Mouse (Mus musculus): Measurements from ENCODE around the gene Lef1. TPM values are rescaled to one million over a fixed set of nuclear protein-coding genes. Genes with fewer than 3 reads are reported as not detected.

Gene Lef1
- total and polyA plus RNA-seq, 3 experiments, result 0.18 to 0.54 TPM; not detected in 1

DNA sequence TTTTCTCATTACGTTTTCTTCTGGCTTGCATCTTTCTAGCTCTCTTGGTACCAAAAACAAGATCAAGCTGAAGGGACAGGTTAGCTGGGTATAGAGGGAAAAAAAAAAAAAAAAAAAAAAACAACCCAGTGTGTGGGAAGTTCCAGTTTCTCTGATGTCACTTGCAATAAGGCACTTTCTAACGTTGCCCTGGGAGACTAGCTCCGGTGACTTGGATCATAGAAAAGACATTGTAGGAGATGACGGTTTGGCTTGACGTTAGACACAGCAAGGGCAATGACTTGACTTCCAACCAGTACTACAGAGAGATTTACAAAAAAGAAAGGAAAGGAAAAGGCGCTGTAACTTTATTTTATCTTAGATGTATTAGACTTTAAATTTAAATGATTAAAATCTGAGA, 13.2 kb downstream of the Lef1 start:
- no peaks in the 10 kb centered on the region for H3K9me3 ChIP-seq (replicated peaks; ENCODE audit: insufficient read depth, low read length)
- TF ChIP-seq NRF1 (IDR thresholded peaks at IDR 0.05; ENCODE audit: insufficient read depth, low read depth, low read length, poor library complexity, severe bottlenecking), result no peak
- TF ChIP-seq ZNF384 (IDR thresholded peaks at IDR 0.05; ENCODE audit: low read depth, low read length), result no peak
- no peak for TF ChIP-seq TAL1 (IDR thresholded peaks at IDR 0.05; ENCODE audit: low read length)
- TF ChIP-seq RCOR1 (IDR thresholded peaks at IDR 0.05; ENCODE audit: low read depth, low read length), result no peak
- TF ChIP-seq JUND (IDR thresholded peaks at IDR 0.05; ENCODE audit: low read depth, low read length), result no peak
- TF ChIP-seq POLR2A (IDR thresholded peaks at IDR 0.05; ENCODE audit: control insufficient read depth in 1 of 2, insufficient read depth in 1 of 2, low read depth in 1 of 2, low read length in 2 of 2, poor library complexity in 1 of 2), result no peak
- no peak for TF ChIP-seq TBP (IDR thresholded peaks at IDR 0.05; ENCODE audit: low read depth, low read length)
- no peak for TF ChIP-seq CHD2 (IDR thresholded peaks at IDR 0.05; ENCODE audit: low read length)
- no peak for TF ChIP-seq HCFC1 (IDR thresholded peaks at IDR 0.05; ENCODE audit: low read depth, low read length)
- TF ChIP-seq SMC3 (IDR thresholded peaks at IDR 0.05; ENCODE audit: low read depth, low read length), result no peak
- TF ChIP-seq TCF12 (IDR thresholded peaks at IDR 0.05; ENCODE audit: low read depth, low read length), result no peak
- no peak for TF ChIP-seq CHD1 (IDR thresholded peaks at IDR 0.05; ENCODE audit: low read depth, low read length)
- TF ChIP-seq BHLHE40 (IDR thresholded peaks at IDR 0.05; ENCODE audit: borderline replicate concordance, low read depth, low read length), result no peak
- no peak for DNase-seq (ENCODE audit: low read depth, low spot score)
- no peaks in the 10 kb centered on the region for H3K4me1 ChIP-seq (ENCODE audit: control insufficient read depth in 1 of 2, insufficient read depth in 2 of 2, low read length in 2 of 2)
- H3K27ac ChIP-seq (ENCODE audit: control insufficient read depth, low read depth, low read length), result no peak overlapping the region
- H3K27me3 ChIP-seq (ENCODE audit: control insufficient read depth in 1 of 2, insufficient read depth in 2 of 2, low read length in 2 of 2), result no peaks in the 10 kb centered on the region
- H3K36me3 ChIP-seq (ENCODE audit: control insufficient read depth in 1 of 2, insufficient read depth in 2 of 2, low read length in 2 of 2), result no peaks in the 10 kb centered on the region
- no peaks in the 10 kb centered on the region for H3K79me2 ChIP-seq (ENCODE audit: control insufficient read depth, insufficient read depth, low read length, poor library complexity)
- no peak overlapping the region for H3K9ac ChIP-seq (ENCODE audit: control insufficient read depth, low read depth, low read length, poor library complexity, severe bottlenecking)
- H3K4me3 ChIP-seq (ENCODE audit: control insufficient read depth in 1 of 2, insufficient read depth in 1 of 2, low read depth in 2 of 2, low read length in 2 of 2), result no peak overlapping the region

DNA sequence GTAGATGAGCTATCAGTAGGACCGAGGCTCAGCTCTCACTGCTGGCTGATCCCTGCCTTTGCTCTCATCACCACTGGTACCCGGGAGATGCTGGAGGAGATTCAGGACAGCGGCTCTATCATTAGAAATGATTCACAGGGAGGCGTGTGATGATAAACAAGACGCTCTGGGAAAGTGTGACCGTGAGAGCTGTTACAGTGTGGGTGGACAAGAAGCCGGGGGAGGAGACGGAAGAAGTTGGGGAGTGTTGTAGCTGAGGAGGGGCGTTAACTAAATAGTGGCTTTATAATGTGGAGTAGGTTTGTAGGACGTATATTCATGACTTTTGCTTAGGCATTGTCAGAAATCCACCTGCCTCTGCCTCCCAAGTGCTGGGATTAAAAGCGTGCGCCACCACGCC, 15.6 kb downstream of the Lef1 start:
- Histone ChIP-seq H3K79me2 (ENCODE audit: control insufficient read depth, insufficient read depth, low read length, poor library complexity) (no peaks in the 10 kb centered on the region), H3K27me3 (ENCODE audit: control insufficient read depth in 1 of 2, insufficient read depth in 2 of 2, low read length in 2 of 2) (no peaks in the 10 kb centered on the region), H3K27ac (ENCODE audit: control insufficient read depth, low read depth, low read length) (no peak overlapping the region), H3K9me3 (replicated peaks; ENCODE audit: insufficient read depth, low read length) (no peaks in the 10 kb centered on the region), H3K4me3 (ENCODE audit: control insufficient read depth in 1 of 2, insufficient read depth in 1 of 2, low read depth in 2 of 2, low read length in 2 of 2) (no peak overlapping the region), H3K9ac (ENCODE audit: control insufficient read depth, low read depth, low read length, poor library complexity, severe bottlenecking) (no peak overlapping the region), H3K36me3 (ENCODE audit: control insufficient read depth in 1 of 2, insufficient read depth in 2 of 2, low read length in 2 of 2) (no peaks in the 10 kb centered on the region), H3K4me1 (ENCODE audit: control insufficient read depth in 1 of 2, insufficient read depth in 2 of 2, low read length in 2 of 2) (no peaks in the 10 kb centered on the region)
- TF ChIP-seq ZC3H11A (IDR thresholded peaks at IDR 0.05; ENCODE audit: low read depth, low read length) (no peak), E2F4 (IDR thresholded peaks at IDR 0.05; ENCODE audit: borderline replicate concordance, low read depth, low read length) (no peak)
- no peak for DNase-seq (ENCODE audit: low read depth, low spot score)

DNA sequence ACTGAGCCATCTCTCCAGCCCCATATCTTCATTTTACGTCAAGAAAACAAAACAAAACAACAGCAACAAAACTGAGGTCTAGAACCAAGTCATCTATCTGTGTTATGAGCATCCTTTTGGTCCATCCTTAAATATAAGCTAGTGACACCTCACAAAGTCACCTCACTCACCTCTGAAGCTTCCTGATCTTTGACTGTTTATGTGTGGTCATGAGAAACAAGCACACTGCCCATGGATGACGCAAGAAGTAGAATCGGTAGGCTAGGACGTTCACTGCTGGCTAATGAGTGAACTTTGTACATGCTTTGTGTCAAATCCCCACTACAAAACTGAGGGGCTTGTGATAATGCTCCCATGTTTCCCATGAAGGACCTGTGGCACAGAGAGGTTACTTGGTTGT, 16.2 kb downstream of the Lef1 start:
- Histone ChIP-seq H3K79me2 (ENCODE audit: control insufficient read depth, insufficient read depth, low read length, poor library complexity) (no peaks in the 10 kb centered on the region), H3K9me3 (replicated peaks; ENCODE audit: insufficient read depth, low read length) (no peaks in the 10 kb centered on the region), H3K27ac (ENCODE audit: control insufficient read depth, low read depth, low read length) (no peak overlapping the region), H3K4me1 (ENCODE audit: control insufficient read depth in 1 of 2, insufficient read depth in 2 of 2, low read length in 2 of 2) (no peaks in the 10 kb centered on the region), H3K9ac (ENCODE audit: control insufficient read depth, low read depth, low read length, poor library complexity, severe bottlenecking) (no peak overlapping the region), H3K36me3 (ENCODE audit: control insufficient read depth in 1 of 2, insufficient read depth in 2 of 2, low read length in 2 of 2) (no peaks in the 10 kb centered on the region), H3K27me3 (ENCODE audit: control insufficient read depth in 1 of 2, insufficient read depth in 2 of 2, low read length in 2 of 2) (no peaks in the 10 kb centered on the region), H3K4me3 (ENCODE audit: control insufficient read depth in 1 of 2, insufficient read depth in 1 of 2, low read depth in 2 of 2, low read length in 2 of 2) (no peak overlapping the region)
- TF ChIP-seq E2F4 (IDR thresholded peaks at IDR 0.05; ENCODE audit: borderline replicate concordance, low read depth, low read length) (no peak), GATA1 (IDR thresholded peaks at IDR 0.05; ENCODE audit: low read depth, low read length) (no peak), CHD2 (IDR thresholded peaks at IDR 0.05; ENCODE audit: low read length) (no peak), SIN3A (IDR thresholded peaks at IDR 0.05; ENCODE audit: low read length) (no peak), ETS1 (IDR thresholded peaks at IDR 0.05; ENCODE audit: low read depth, low read length) (no peak), UBTF (IDR thresholded peaks at IDR 0.05; ENCODE audit: borderline replicate concordance, insufficient read depth, low read depth, low read length) (no peak), ZMIZ1 (IDR thresholded peaks at IDR 0.05; ENCODE audit: low read depth, low read length) (no peak), MEF2A (IDR thresholded peaks at IDR 0.05; ENCODE audit: extremely low read depth, insufficient replicate concordance, low read depth, low read length, poor library complexity, severe bottlenecking) (no peak), RCOR1 (IDR thresholded peaks at IDR 0.05; ENCODE audit: low read depth, low read length) (no peak), CHD1 (IDR thresholded peaks at IDR 0.05; ENCODE audit: low read depth, low read length) (no peak), POLR2AphosphoS2 (IDR thresholded peaks at IDR 0.05; ENCODE audit: low read length) (no peak), NELFE (IDR thresholded peaks at IDR 0.05; ENCODE audit: low read depth, low read length) (no peak), MYC (IDR thresholded peaks at IDR 0.05; ENCODE audit: low read depth, low read length) (no peak), EP300 (IDR thresholded peaks at IDR 0.05; ENCODE audit: low read depth in 1 of 2, low read length in 2 of 2) (no peak), POLR2A (IDR thresholded peaks at IDR 0.05; ENCODE audit: control insufficient read depth in 1 of 2, insufficient read depth in 1 of 2, low read depth in 1 of 2, low read length in 2 of 2, poor library complexity in 1 of 2) (no peak), MAZ (IDR thresholded peaks at IDR 0.05; ENCODE audit: low read depth, low read length) (no peak)
- no peak for DNase-seq (ENCODE audit: low read depth, low spot score)

All from MEL (cell line).